Mouse (Mus musculus): ENCODE results near the gene Ano2. TPM values are rescaled to one million over a fixed set of nuclear protein-coding genes. Genes with fewer than 3 reads are reported as not detected.

Gene Ano2
- polyA plus RNA-seq, 1 experiment from 2014 or later = 0.18 TPM

DNA sequence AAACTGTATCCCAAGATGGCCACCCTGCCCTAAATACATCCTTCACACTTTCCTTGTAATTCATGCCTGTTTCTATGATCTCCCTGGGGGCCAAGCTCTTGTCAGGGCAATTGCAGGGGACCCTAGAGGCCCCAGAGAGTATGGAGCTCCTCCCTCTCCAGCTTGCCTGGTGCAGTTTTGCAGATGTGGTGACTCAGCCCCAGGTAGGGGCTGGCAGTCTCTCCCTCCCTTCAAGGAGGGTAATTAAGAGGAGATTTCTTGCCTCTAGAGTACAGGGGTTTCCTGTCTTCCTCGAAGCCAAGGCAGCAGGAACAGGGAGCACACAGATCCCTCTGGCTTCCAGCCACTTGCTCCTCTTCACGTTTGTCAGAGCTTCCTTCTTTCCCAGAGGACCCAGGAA is 121.2 kb downstream of the Ano2 start:
- no peak overlapping the region for H3K4me3 ChIP-seq (ENCODE audit: low read depth, low read length)
- 14% methylated on average over 2 of the region's 2 CpGs for WGBS
- no peak overlapping the region for H3K4me2 ChIP-seq (replicated peaks; ENCODE audit: low read depth, low read length)
- H3K9me3 ChIP-seq (ENCODE audit: low read length) = no peaks in the 10 kb centered on the region
- no peak for TF ChIP-seq EP300 (IDR thresholded peaks at IDR 0.05)
- no peak for TF ChIP-seq CTCF (IDR thresholded peaks at IDR 0.05)
- no peak overlapping the region for H3K9ac ChIP-seq (replicated peaks; ENCODE audit: low read depth)
- no peaks in the 10 kb centered on the region for H3K36me3 ChIP-seq (ENCODE audit: insufficient read depth, low read length)
- no peak overlapping the region for H3K27ac ChIP-seq (ENCODE audit: low read length)
- H3K4me1 ChIP-seq (ENCODE audit: insufficient read depth, low read depth, low read length) = no peaks in the 10 kb centered on the region
- no peak for ATAC-seq
- H3K27me3 ChIP-seq (replicated peaks; ENCODE audit: insufficient read depth, low read length) = no peaks in the 10 kb centered on the region
- no peak for DNase-seq (ENCODE audit: low spot score)

GRCm38 (mm10) chr6:125838121-125838520 is 147.9 kb downstream of the Ano2 start:
- no peak overlapping the region for H3K27ac ChIP-seq (ENCODE audit: low read length)
- no peaks in the 10 kb centered on the region for H3K4me1 ChIP-seq (ENCODE audit: insufficient read depth, low read depth, low read length)
- H3K9me3 ChIP-seq (ENCODE audit: low read length) = no peaks in the 10 kb centered on the region
- TF ChIP-seq CTCF (IDR thresholded peaks at IDR 0.05) = no peak
- TF ChIP-seq EP300 (IDR thresholded peaks at IDR 0.05) = no peak
- H3K36me3 ChIP-seq (ENCODE audit: insufficient read depth, low read length) = no peaks in the 10 kb centered on the region
- no peak overlapping the region for H3K4me2 ChIP-seq (replicated peaks; ENCODE audit: low read depth, low read length)
- H3K9ac ChIP-seq (replicated peaks; ENCODE audit: low read depth) = no peak overlapping the region
- no peaks in the 10 kb centered on the region for H3K27me3 ChIP-seq (replicated peaks; ENCODE audit: insufficient read depth, low read length)
- ATAC-seq (no peak), DNase-seq (ENCODE audit: low spot score) (no peak)
- no peak overlapping the region for H3K4me3 ChIP-seq (ENCODE audit: low read depth, low read length)
- 48% methylated on average over 4 of the region's 4 CpGs for WGBS

GRCm38 (mm10) chr6:125841284-125841683 is 151.1 kb downstream of the Ano2 start:
- 41% methylated on average over 3 of the region's 3 CpGs for WGBS

DNA sequence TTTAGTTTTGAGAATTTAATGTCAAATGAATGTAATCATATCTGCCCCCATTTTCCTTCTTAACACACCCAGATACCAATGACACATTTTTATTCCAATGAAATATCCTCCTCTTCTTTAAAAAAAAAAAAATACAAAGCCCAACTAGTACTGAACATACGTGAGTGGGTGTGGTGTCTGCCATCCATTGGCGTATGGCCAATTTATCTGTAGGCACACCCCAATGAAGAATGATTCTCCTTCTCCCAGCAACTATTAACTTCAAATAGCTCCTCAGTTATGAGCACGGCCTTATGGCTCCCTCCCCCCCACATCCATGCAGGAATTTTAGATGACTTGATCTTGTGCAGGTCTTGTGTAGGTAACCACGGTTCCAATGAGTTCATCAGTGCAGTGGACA is 161.0 kb downstream of the Ano2 start:
- no peak overlapping the region for H3K4me2 ChIP-seq (replicated peaks; ENCODE audit: low read depth, low read length)
- WGBS = 68% methylated on average over 4 of the region's 4 CpGs
- H3K36me3 ChIP-seq (ENCODE audit: insufficient read depth, low read length) = no peaks in the 10 kb centered on the region
- no peak for TF ChIP-seq CTCF (IDR thresholded peaks at IDR 0.05)
- no peak for TF ChIP-seq EP300 (IDR thresholded peaks at IDR 0.05)
- H3K27ac ChIP-seq (ENCODE audit: low read length) = no peak overlapping the region
- H3K27me3 ChIP-seq (replicated peaks; ENCODE audit: insufficient read depth, low read length) = no peaks in the 10 kb centered on the region
- ATAC-seq (no peak), DNase-seq (ENCODE audit: low spot score) (no peak)
- H3K9me3 ChIP-seq (ENCODE audit: low read length) = no peaks in the 10 kb centered on the region
- H3K9ac ChIP-seq (replicated peaks; ENCODE audit: low read depth) = no peak overlapping the region
- no peaks in the 10 kb centered on the region for H3K4me1 ChIP-seq (ENCODE audit: insufficient read depth, low read depth, low read length)
- no peak overlapping the region for H3K4me3 ChIP-seq (ENCODE audit: low read depth, low read length)

More at GRCm38 (mm10) chr6:125841284-125841683, 151.1 kb downstream of the Ano2 start:
- Histone ChIP-seq H3K27ac (ENCODE audit: low read length) (no peak overlapping the region), H3K9ac (replicated peaks; ENCODE audit: low read depth) (no peak overlapping the region), H3K4me1 (ENCODE audit: insufficient read depth, low read depth, low read length) (no peaks in the 10 kb centered on the region), H3K9me3 (ENCODE audit: low read length) (no peaks in the 10 kb centered on the region), H3K36me3 (ENCODE audit: insufficient read depth, low read length) (no peaks in the 10 kb centered on the region), H3K4me3 (ENCODE audit: low read depth, low read length) (no peak overlapping the region), H3K27me3 (replicated peaks; ENCODE audit: insufficient read depth, low read length) (no peaks in the 10 kb centered on the region), H3K4me2 (replicated peaks; ENCODE audit: low read depth, low read length) (no peak overlapping the region)
- DNase-seq (ENCODE audit: low spot score) = peak; percentile 84
- TF ChIP-seq EP300 (IDR thresholded peaks at IDR 0.05) (peak; percentile 86), CTCF (IDR thresholded peaks at IDR 0.05) (no peak)
- peak; percentile 81 for ATAC-seq

DNA sequence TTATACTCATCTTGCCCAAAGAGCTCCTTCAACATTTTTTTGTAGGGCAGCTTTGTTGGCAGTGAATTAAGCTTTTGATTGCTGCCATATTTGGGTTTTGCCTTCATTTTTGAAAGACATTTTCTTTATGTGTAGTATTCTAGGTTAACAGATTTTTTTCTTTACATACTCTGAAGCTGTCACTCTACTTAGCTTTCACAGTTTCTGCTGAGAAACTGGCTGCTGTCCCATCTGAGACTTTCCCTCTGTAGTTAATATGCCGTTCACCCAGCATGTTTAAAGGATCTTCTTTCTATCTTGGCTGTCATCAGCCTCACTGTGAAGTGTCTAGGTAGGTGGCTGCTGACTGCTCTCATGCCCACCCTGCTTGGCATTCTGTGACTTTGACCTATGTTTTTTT is 168.1 kb downstream of the Ano2 start:
- Histone ChIP-seq H3K9me3 (ENCODE audit: low read length) (no peaks in the 10 kb centered on the region), H3K36me3 (ENCODE audit: insufficient read depth, low read length) (no peaks in the 10 kb centered on the region), H3K9ac (replicated peaks; ENCODE audit: low read depth) (no peak overlapping the region), H3K27me3 (replicated peaks; ENCODE audit: insufficient read depth, low read length) (no peaks in the 10 kb centered on the region), H3K4me1 (ENCODE audit: insufficient read depth, low read depth, low read length) (no peaks in the 10 kb centered on the region), H3K27ac (ENCODE audit: low read length) (no peak overlapping the region), H3K4me2 (replicated peaks; ENCODE audit: low read depth, low read length) (no peak overlapping the region), H3K4me3 (ENCODE audit: low read depth, low read length) (no peak overlapping the region)
- DNase-seq (ENCODE audit: low spot score) (no peak), ATAC-seq (no peak)
- WGBS = 45% methylated on average over 1 of the region's 1 CpGs
- TF ChIP-seq EP300 (IDR thresholded peaks at IDR 0.05) (no peak), CTCF (IDR thresholded peaks at IDR 0.05) (no peak)

GRCm38 (mm10) chr6:125868516-125868915 is 178.3 kb downstream of the Ano2 start:
- Histone ChIP-seq H3K9me3 (ENCODE audit: low read length) (no peaks in the 10 kb centered on the region), H3K4me3 (ENCODE audit: low read depth, low read length) (no peak overlapping the region), H3K27me3 (replicated peaks; ENCODE audit: insufficient read depth, low read length) (no peaks in the 10 kb centered on the region), H3K9ac (replicated peaks; ENCODE audit: low read depth) (no peak overlapping the region), H3K4me2 (replicated peaks; ENCODE audit: low read depth, low read length) (no peak overlapping the region), H3K27ac (ENCODE audit: low read length) (no peak overlapping the region), H3K4me1 (ENCODE audit: insufficient read depth, low read depth, low read length) (no peaks in the 10 kb centered on the region), H3K36me3 (ENCODE audit: insufficient read depth, low read length) (no peaks in the 10 kb centered on the region)
- ATAC-seq (no peak), DNase-seq (ENCODE audit: low spot score) (peak; percentile 67)
- WGBS = 20% methylated on average over 2 of the region's 2 CpGs
- TF ChIP-seq EP300 (IDR thresholded peaks at IDR 0.05) = no peak
- TF ChIP-seq CTCF (IDR thresholded peaks at IDR 0.05) = peak; percentile 70

DNA sequence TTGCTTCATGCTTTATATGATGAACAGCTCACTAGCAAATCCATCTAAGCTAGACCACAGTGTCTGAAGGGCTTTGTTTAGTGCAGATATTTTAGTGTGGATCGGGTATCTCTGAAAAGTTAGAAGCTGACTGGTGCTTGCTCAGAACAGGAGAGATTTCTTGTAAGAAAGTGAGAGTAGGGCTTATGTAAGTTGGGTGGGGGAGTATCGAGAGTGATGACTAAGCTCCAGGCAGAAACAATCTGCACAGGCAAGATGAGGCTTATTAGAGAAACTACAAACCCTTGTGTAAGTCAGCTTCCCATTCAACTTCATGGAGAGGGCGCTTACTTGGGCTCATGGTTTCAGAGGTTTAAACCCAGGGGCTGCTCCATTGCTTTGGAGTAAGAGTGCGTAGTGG is 181.3 kb downstream of the Ano2 start:
- Histone ChIP-seq H3K4me1 (ENCODE audit: insufficient read depth, low read depth, low read length) (no peaks in the 10 kb centered on the region), H3K9ac (replicated peaks; ENCODE audit: low read depth) (no peak overlapping the region), H3K4me2 (replicated peaks; ENCODE audit: low read depth, low read length) (no peak overlapping the region), H3K9me3 (ENCODE audit: low read length) (no peaks in the 10 kb centered on the region), H3K36me3 (ENCODE audit: insufficient read depth, low read length) (no peaks in the 10 kb centered on the region), H3K27ac (ENCODE audit: low read length) (no peak overlapping the region), H3K4me3 (ENCODE audit: low read depth, low read length) (no peak overlapping the region), H3K27me3 (replicated peaks; ENCODE audit: insufficient read depth, low read length) (no peaks in the 10 kb centered on the region)
- DNase-seq (ENCODE audit: low spot score) (no peak), ATAC-seq (no peak)
- TF ChIP-seq EP300 (IDR thresholded peaks at IDR 0.05) = no peak
- no peak for TF ChIP-seq CTCF (IDR thresholded peaks at IDR 0.05)
- WGBS = 84% methylated on average over 4 of the region's 4 CpGs
